Mouse (Mus musculus) kidney, postnatal 10 days (tissue): Measurements from ENCODE around the gene Pnlip.

Experiments used
- DNase-seq: peaks from one replicate; pipeline ENCODE4 v3.0.0; 2021; ENCODE audit warnings: mixed read lengths

Gene Pnlip

DNA sequence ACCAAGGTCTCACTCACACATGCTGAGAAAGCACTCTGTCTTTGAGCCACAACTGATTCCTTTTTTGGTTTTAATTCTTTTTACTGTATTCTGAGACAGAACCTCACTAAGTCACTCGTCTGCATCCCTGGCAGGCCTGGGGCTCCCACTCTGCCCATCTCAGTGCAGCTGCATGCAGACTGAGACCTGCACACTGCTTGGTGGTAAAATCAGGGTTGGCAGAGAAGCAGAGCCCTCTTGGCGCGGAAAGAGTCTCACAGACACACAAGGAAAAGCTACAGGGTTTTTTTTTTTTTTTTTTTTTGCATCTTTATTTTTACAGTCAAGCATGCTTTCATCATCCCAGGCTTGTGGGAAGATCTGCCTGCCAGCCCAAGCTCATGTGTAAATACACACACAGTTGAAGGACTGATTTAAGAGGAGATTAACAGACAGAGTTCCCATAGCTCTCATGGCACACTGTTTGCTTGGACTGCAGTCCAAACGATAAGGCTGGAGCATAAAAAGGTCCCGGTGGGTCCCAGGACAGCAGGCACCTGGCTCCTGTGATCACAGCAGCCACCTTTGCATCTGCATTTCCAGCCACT is 76.2 kb downstream of the Pnlip start, which contains the start of gene Pnliprp1:
TSS of gene Pnliprp1 (plus strand) at position 443 of the 587 bp plus-strand sequence.
- DNase-seq = no peak
